Mouse (Mus musculus) thymus, adult 2 months (tissue): ENCODE results near the gene Etv6.

Source experiments
- CTCF ChIP-seq: fragments of 200-500 bp; IDR thresholded peaks from 2 replicates; pipeline ENCODE4 v1.5.1; 2012; ENCODE audit warnings: mild to moderate bottlenecking, control low read depth, low read length, moderate library complexity, borderline replicate concordance; ENCODE audit not compliant: control insufficient read depth, poor library complexity, insufficient read depth; ENCODE audit errors: extremely low read depth
- POLR2A ChIP-seq: fragments of 200-500 bp; IDR thresholded peaks from 2 replicates; pipeline ENCODE4 v1.6.1; 2012; ENCODE audit warnings: mild to moderate bottlenecking, low read length, control low read depth, moderate library complexity; ENCODE audit not compliant: control insufficient read depth, poor library complexity, insufficient read depth; ENCODE audit errors: extremely low read depth

- no peak for TF ChIP-seq POLR2A
- no peak for TF ChIP-seq CTCF
Measured at GRCm38 (mm10) chr6:134240988-134241387, 205.5 kb downstream of the Etv6 start.
